Mouse (Mus musculus): ENCODE results near the gene Nhlrc3. TPM values are rescaled to one million over a fixed set of nuclear protein-coding genes. Genes with fewer than 3 reads are reported as not detected.

The Nhlrc3 gene
- total RNA-seq, 4 experiments from 2014 or later, result 8.3 to 12.6 (median 10.9) TPM

GRCm38 (mm10) chr3:53454561-53454960, 8.6 kb downstream of the Nhlrc3 start:
- DNase-seq (ENCODE audit: low spot score in 2 of 2), result no peak

- DNase-seq (ENCODE audit: low spot score in 2 of 2), result no peak
Observed at GRCm38 (mm10) chr3:53454005-53454404, 9.1 kb downstream of the Nhlrc3 start.

- no peak for DNase-seq (ENCODE audit: low spot score in 2 of 2)
Observed at GRCm38 (mm10) chr3:53453346-53453745, 9.8 kb downstream of the Nhlrc3 start.

GRCm38 (mm10) chr3:53452351-53452750, 10.8 kb downstream of the Nhlrc3 start:
- no peak for DNase-seq (ENCODE audit: low spot score in 2 of 2)

- DNase-seq (ENCODE audit: low spot score in 2 of 2), result no peak
Observed at GRCm38 (mm10) chr3:53450666-53451065, 12.5 kb downstream of the Nhlrc3 start.

GRCm38 (mm10) chr3:53448208-53448607, 14.9 kb downstream of the Nhlrc3 start:
- peak; percentile 12 to 40 for DNase-seq (ENCODE audit: low spot score in 2 of 2)

GRCm38 (mm10) chr3:53446801-53447200, 16.3 kb downstream of the Nhlrc3 start:
- DNase-seq (ENCODE audit: low spot score in 2 of 2), result no peak

GRCm38 (mm10) chr3:53445540-53445939, 17.6 kb downstream of the Nhlrc3 start:
- DNase-seq (ENCODE audit: low spot score in 2 of 2), result no peak

GRCm38 (mm10) chr3:53436550-53436949, 26.6 kb downstream of the Nhlrc3 start:
- DNase-seq (ENCODE audit: low spot score in 2 of 2), result no peak

- no peak for DNase-seq (ENCODE audit: low spot score in 2 of 2)
Observed at GRCm38 (mm10) chr3:53434610-53435009, 28.5 kb downstream of the Nhlrc3 start.

- no peak for DNase-seq (ENCODE audit: low spot score in 2 of 2)
Observed at GRCm38 (mm10) chr3:53423576-53423975, 39.6 kb downstream of the Nhlrc3 start.

- DNase-seq (ENCODE audit: low spot score in 2 of 2), result no peak
Observed at GRCm38 (mm10) chr3:53422691-53423090, 40.4 kb downstream of the Nhlrc3 start.

GRCm38 (mm10) chr3:53421656-53422055, 41.5 kb downstream of the Nhlrc3 start:
- no peak for DNase-seq (ENCODE audit: low spot score in 2 of 2)

GRCm38 (mm10) chr3:53417701-53418100, 45.4 kb downstream of the Nhlrc3 start:
- DNase-seq (ENCODE audit: low spot score in 2 of 2), result no peak

- DNase-seq (ENCODE audit: low spot score in 2 of 2), result peak; percentile 40 to 57
Observed at GRCm38 (mm10) chr3:53416036-53416506, 47.1 kb downstream of the Nhlrc3 start.

GRCm38 (mm10) chr3:53413959-53414358, 49.2 kb downstream of the Nhlrc3 start:
- no peak for DNase-seq (ENCODE audit: low spot score in 2 of 2)

- DNase-seq (ENCODE audit: low spot score in 2 of 2), result no peak
Observed at GRCm38 (mm10) chr3:53413465-53413864, 49.7 kb downstream of the Nhlrc3 start.

- DNase-seq (ENCODE audit: low spot score in 2 of 2), result no peak
Observed at GRCm38 (mm10) chr3:53412259-53412658, 50.9 kb downstream of the Nhlrc3 start.

GRCm38 (mm10) chr3:53410031-53410430, 53.1 kb downstream of the Nhlrc3 start:
- no peak for DNase-seq (ENCODE audit: low spot score in 2 of 2)

GRCm38 (mm10) chr3:53407145-53407544, 56.0 kb downstream of the Nhlrc3 start:
- DNase-seq (ENCODE audit: low spot score in 2 of 2), result no peak

All from layer of hippocampus, adult 8-10 months (tissue).